ENCODE assay signal across 9 mouse cellular contexts in the genomic region with DNA sequence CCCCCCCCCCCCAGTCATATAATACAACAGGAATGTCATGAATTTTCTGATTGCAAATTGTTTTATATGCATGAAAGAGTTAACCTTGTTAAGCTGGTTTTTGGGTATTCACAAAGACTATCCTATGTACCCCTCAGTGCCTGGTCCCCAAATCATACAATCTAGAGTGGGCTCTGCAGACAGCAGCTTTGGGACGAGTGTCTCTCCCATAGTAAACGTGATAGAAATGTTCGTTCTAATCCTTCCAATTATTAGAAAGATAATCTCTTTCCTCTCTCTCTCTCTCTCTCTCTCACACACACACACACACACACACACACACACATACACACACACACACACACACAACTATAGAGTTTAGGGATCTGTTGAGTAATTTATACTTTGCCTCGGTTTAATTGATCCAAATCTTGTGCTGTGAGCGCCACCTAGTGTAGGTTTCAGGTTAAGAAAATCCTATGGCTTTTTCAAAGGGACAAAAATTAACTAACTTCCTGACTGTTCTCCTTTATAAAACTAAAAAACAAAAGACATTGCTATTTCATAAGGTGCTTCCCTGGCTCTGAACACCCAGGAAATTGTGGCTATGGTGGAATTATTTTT. TPM values are rescaled to one million over a fixed set of nuclear protein-coding genes. Genes with fewer than 3 reads are reported as not detected.
DNase-seq lines count a peak whose midpoint lies in the region; ATAC-seq lines count a peak whose summit lies in the region.
"Had no signal": no experiment of that assay in that cellular context is flagged by ENCODE, and none has a peak within 500 bp of the region (broad histone marks: within the 10 kb centered on the region; RNA-seq: fewer than 3 reads in every experiment).

No protein-coding gene starts in this region.

- 36% methylated on average over 5 of the region's 5 CpGs for WGBS in hindbrain, embryonic 10.5 days
- WGBS in hindbrain, embryonic 16.5 days = 30% methylated on average over 5 of the region's 5 CpGs
- 34% methylated on average over 5 of the region's 5 CpGs for WGBS in midbrain, embryonic 14.5 days

- no peak overlapping the region for H3K27ac ChIP-seq in hindbrain, embryonic 10.5 days
- no peak overlapping the region for H3K27ac ChIP-seq in hindbrain, embryonic 16.5 days (ENCODE audit: low read depth, low read length)
- no peak overlapping the region for H3K27ac ChIP-seq in midbrain, embryonic 14.5 days (replicated peaks; ENCODE audit: low read depth, low read length)
- H3K27ac ChIP-seq: limb, embryonic 12.5 days had no signal

- no peak overlapping the region for H3K4me2 ChIP-seq in hindbrain, embryonic 16.5 days (ENCODE audit: low read length)
- H3K4me2 ChIP-seq in midbrain, embryonic 14.5 days (ENCODE audit: low read length) = no peak overlapping the region
- H3K4me2 ChIP-seq: limb, embryonic 12.5 days had no signal

- intact Hi-C loops in heart, postnatal 14 days (cut with DNase I) = loop anchor here (1.0 to 5.0 kb wide), 2 partner anchors 225 to 929 kb away; no protein-coding TSS in a partner anchor
- intact Hi-C loops in left cerebral cortex, postnatal 10 days (cut with DNase I) = loop anchor here (2.0 to 10.0 kb wide), 2 partner anchors 223 to 1241 kb away; no protein-coding TSS in a partner anchor

- no peaks in the 10 kb centered on the region for H3K27me3 ChIP-seq in hindbrain, embryonic 10.5 days (ENCODE audit: insufficient read depth, poor library complexity, severe bottlenecking)
- no peaks in the 10 kb centered on the region for H3K27me3 ChIP-seq in hindbrain, embryonic 16.5 days (replicated peaks; ENCODE audit: control insufficient read depth, insufficient read depth, low read length)
- no peaks in the 10 kb centered on the region for H3K27me3 ChIP-seq in midbrain, embryonic 14.5 days (ENCODE audit: control insufficient read depth, insufficient read depth, low read length)

- 0 out of 2 replicates have a peak, but pooled peaks cover 3% of the 10 kb centered on the region for H3K4me1 ChIP-seq in hindbrain, embryonic 10.5 days (replicated peaks)
- H3K4me1 ChIP-seq in hindbrain, embryonic 16.5 days (ENCODE audit: control insufficient read depth, insufficient read depth, low read depth, low read length) = no peaks in the 10 kb centered on the region
- no peaks in the 10 kb centered on the region for H3K4me1 ChIP-seq in midbrain, embryonic 14.5 days (ENCODE audit: control insufficient read depth, insufficient read depth, low read length)
- H3K4me1 ChIP-seq: limb, embryonic 12.5 days had no signal

- H3K4me3 ChIP-seq in hindbrain, embryonic 10.5 days = no peak overlapping the region
- H3K4me3 ChIP-seq in hindbrain, embryonic 16.5 days (ENCODE audit: low read length) = no peak overlapping the region
- H3K4me3 ChIP-seq in midbrain, embryonic 14.5 days (replicated peaks; ENCODE audit: low read depth, low read length) = no peak overlapping the region
- H3K4me3 ChIP-seq: limb, embryonic 12.5 days had no signal

- ATAC-seq in hindbrain, embryonic 16.5 days = no peak; the same call in 1 of the 2 replicates
- ATAC-seq in midbrain, embryonic 14.5 days (ENCODE audit: low FRiP score, low TSS enrichment) = no peak

- H3K36me3 ChIP-seq in hindbrain, embryonic 10.5 days = no peaks in the 10 kb centered on the region
- no peaks in the 10 kb centered on the region for H3K36me3 ChIP-seq in hindbrain, embryonic 16.5 days (ENCODE audit: control insufficient read depth, insufficient read depth, low read length)
- H3K36me3 ChIP-seq in midbrain, embryonic 14.5 days (ENCODE audit: control insufficient read depth, insufficient read depth, low read length) = no peaks in the 10 kb centered on the region
- H3K36me3 ChIP-seq: limb, embryonic 12.5 days had no signal

- H3K9me3 ChIP-seq in hindbrain, embryonic 10.5 days = no peaks in the 10 kb centered on the region
- no peaks in the 10 kb centered on the region for H3K9me3 ChIP-seq in hindbrain, embryonic 16.5 days (ENCODE audit: control insufficient read depth, low read length)
- no peaks in the 10 kb centered on the region for H3K9me3 ChIP-seq in midbrain, embryonic 14.5 days (ENCODE audit: control insufficient read depth, low read length)
- H3K9me3 ChIP-seq: limb, embryonic 12.5 days had no signal

- H3K9ac ChIP-seq in hindbrain, embryonic 16.5 days (ENCODE audit: low read depth, low read length) = no peak overlapping the region
- no peak overlapping the region for H3K9ac ChIP-seq in midbrain, embryonic 14.5 days (replicated peaks; ENCODE audit: low read length)
- H3K9ac ChIP-seq: limb, embryonic 12.5 days had no signal

- peak; percentile 28 for DNase-seq in hindbrain, embryonic 10.5 days (ENCODE audit: low spot score)
- peak; percentile 79 for DNase-seq in NIH3T3 (ENCODE audit: low read depth)
- DNase-seq in embryo, embryonic 10 days (ENCODE audit: low spot score) = peak; percentile 72
- DNase-seq in heart, postnatal 14 days = peak; percentile 34 to 71
- DNase-seq in left cerebral cortex, postnatal 10 days (ENCODE audit: extremely low spot score in 1 of 2, low spot score in 2 of 2) = peak; percentile 41 to 70
- peak; percentile 90 for DNase-seq in midbrain, embryonic 14.5 days
- DNase-seq in ovary, postnatal 36 days (ENCODE audit: low spot score) = no peak

RNA-seq across cellular contexts. Expression of a gene that starts 30.4 kb away (rescaled TPM):
- polyA plus RNA-seq in hindbrain, embryonic 10.5 days (2016; fragmentation: Nextera tagmentation; extraction: Ambion mirVana) = 59.2 and 64.2 TPM in 2 replicates
- 114 and 115 TPM in 2 replicates for polyA plus RNA-seq in hindbrain, embryonic 16.5 days (2015; fragmentation: Nextera tagmentation; extraction: Ambion mirVana)
- total RNA-seq in heart, postnatal 14 days (2021) = 10 to 100 TPM; 16.1 to 17.1 TPM
- 100 to 1,000 TPM; 157 to 165 TPM for total RNA-seq in left cerebral cortex, postnatal 10 days (2021)
- 47.3 and 63.4 TPM in 2 replicates for polyA plus RNA-seq in midbrain, embryonic 14.5 days (2014; fragmentation: Nextera tagmentation; extraction: Ambion mirVana)
